ENCODE assay signal across 21 mouse cellular contexts in genomic region chr13:29616654-29617171, GRCm38 (mm10).
A peak's percentile ranks its signal among the peaks of the same experiment; 100 is the strongest.
DNase-seq lines count a peak whose midpoint lies in the region; ATAC-seq and TF ChIP-seq lines count a peak whose summit lies in the region.
"Had no signal": no experiment of that assay in that cellular context is flagged by ENCODE, and none has a peak within 500 bp of the region (broad histone marks: within the 10 kb centered on the region; RNA-seq: fewer than 3 reads in every experiment).

No protein-coding gene starts in this region.

- ATAC-seq in heart, embryonic 15.5 days (replicated peaks; ENCODE audit: insufficient number of reproducible peaks, insufficient read depth, low FRiP score, low read depth), result no peak
- ATAC-seq in liver, embryonic 11.5 days (replicated peaks; ENCODE audit: low FRiP score), result peak; percentile 92
- peak; percentile 79 for ATAC-seq in liver, embryonic 15.5 days (ENCODE audit: insufficient read depth)
- no peak for ATAC-seq in stomach, postnatal 0 days (ENCODE audit: low FRiP score, low TSS enrichment)
- ATAC-seq: activated CD4-positive, CD25-positive, alpha-beta regulatory T cell, adult 4 months; forebrain, embryonic 16.5 days; Patski had no signal

- no peaks in the 10 kb centered on the region for H3K79me2 ChIP-seq in MEL (ENCODE audit: control insufficient read depth, insufficient read depth, low read length, poor library complexity)

- no peaks in the 10 kb centered on the region for H3K36me3 ChIP-seq in heart, embryonic 15.5 days
- peaks cover 0 to 9% of the 10 kb centered on the region in 2 experiments; a peak in 2 of 4 replicates for H3K36me3 ChIP-seq in MEL (ENCODE audit: control insufficient read depth in 1 of 2, insufficient read depth in 2 of 2, low read length in 2 of 2)
- no peaks in the 10 kb centered on the region for H3K36me3 ChIP-seq in liver, embryonic 11.5 days (ENCODE audit: control insufficient read depth, insufficient read depth, low read length)
- H3K36me3 ChIP-seq in liver, embryonic 15.5 days (replicated peaks), result no peaks in the 10 kb centered on the region
- no peaks in the 10 kb centered on the region for H3K36me3 ChIP-seq in stomach, postnatal 0 days (ENCODE audit: control insufficient read depth, insufficient read depth, low read length)
- H3K36me3 ChIP-seq: embryonic facial prominence, embryonic 12.5 days; forebrain, embryonic 12.5 days had no signal

- H3K27me3 ChIP-seq in heart, embryonic 15.5 days, result no peaks in the 10 kb centered on the region
- H3K27me3 ChIP-seq in MEL (ENCODE audit: control insufficient read depth in 1 of 2, insufficient read depth in 2 of 2, low read length in 2 of 2), result no peaks in the 10 kb centered on the region
- no peaks in the 10 kb centered on the region for H3K27me3 ChIP-seq in liver, embryonic 11.5 days (replicated peaks; ENCODE audit: control insufficient read depth, insufficient read depth, low read length)
- H3K27me3 ChIP-seq in liver, embryonic 15.5 days, result no peaks in the 10 kb centered on the region
- no peaks in the 10 kb centered on the region for H3K27me3 ChIP-seq in stomach, postnatal 0 days (ENCODE audit: control insufficient read depth, insufficient read depth, low read length)
- H3K27me3 ChIP-seq: embryonic facial prominence, embryonic 12.5 days; forebrain, embryonic 12.5 days; Patski had no signal

- 0 out of 2 replicates have a peak overlapping the region, but pooled peaks have one; percentile 12 for H3K27ac ChIP-seq in heart, embryonic 15.5 days
- no peak overlapping the region for H3K27ac ChIP-seq in MEL (ENCODE audit: control insufficient read depth, low read depth, low read length)
- H3K27ac ChIP-seq in liver, embryonic 11.5 days (ENCODE audit: low read depth, low read length), result no peak overlapping the region
- H3K27ac ChIP-seq in liver, embryonic 15.5 days (replicated peaks), result no peak overlapping the region
- H3K27ac ChIP-seq in stomach, postnatal 0 days (replicated peaks), result no peak overlapping the region
- H3K27ac ChIP-seq: embryonic facial prominence, embryonic 12.5 days; forebrain, embryonic 12.5 days; hindbrain, embryonic 14.5 days had no signal

- TF ChIP-seq CTCF in MEL (IDR thresholded peaks at IDR 0.05 in 2 of 3, conservative IDR thresholded peaks at IDR 0.05 in 1 of 3; ENCODE audit: control insufficient read depth in 1 of 3, insufficient read depth in 1 of 3, low read depth in 2 of 3, low read length in 3 of 3, poor library complexity in 1 of 3, severe bottlenecking in 1 of 3), result no peak
- TF ChIP-seq CTCF in stomach, postnatal 0 days (IDR thresholded peaks at IDR 0.05; ENCODE audit: low read depth), result no peak

- no peak overlapping the region for H3K9ac ChIP-seq in heart, embryonic 15.5 days
- H3K9ac ChIP-seq in MEL (ENCODE audit: control insufficient read depth, low read depth, low read length, poor library complexity, severe bottlenecking), result no peak overlapping the region
- no peak overlapping the region for H3K9ac ChIP-seq in liver, embryonic 11.5 days (ENCODE audit: low read depth, low read length)
- no peak overlapping the region for H3K9ac ChIP-seq in liver, embryonic 15.5 days
- H3K9ac ChIP-seq in stomach, postnatal 0 days (ENCODE audit: low read length), result no peak overlapping the region
- H3K9ac ChIP-seq: embryonic facial prominence, embryonic 12.5 days; forebrain, embryonic 12.5 days; hindbrain, embryonic 14.5 days had no signal

- whole genome bisulfite sequencing in heart, embryonic 15.5 days, result 81% methylated on average over 3 of the region's 3 CpGs
- 73% methylated on average over 3 of the region's 3 CpGs for WGBS in liver, embryonic 11.5 days
- WGBS in liver, embryonic 15.5 days (ENCODE audit: insufficient replicate concordance), result 46% methylated on average over 3 of the region's 3 CpGs
- 85% methylated on average over 3 of the region's 3 CpGs for WGBS in stomach, postnatal 0 days

- no peak overlapping the region for H3K4me2 ChIP-seq in heart, embryonic 15.5 days
- H3K4me2 ChIP-seq in liver, embryonic 11.5 days, result no peak overlapping the region
- no peak overlapping the region for H3K4me2 ChIP-seq in liver, embryonic 15.5 days
- H3K4me2 ChIP-seq in stomach, postnatal 0 days (replicated peaks; ENCODE audit: low read depth), result no peak overlapping the region
- H3K4me2 ChIP-seq: embryonic facial prominence, embryonic 12.5 days; forebrain, embryonic 12.5 days; hindbrain, embryonic 14.5 days had no signal

- H3K4me3 ChIP-seq in heart, embryonic 15.5 days, result no peak overlapping the region
- no peak overlapping the region for H3K4me3 ChIP-seq in MEL (ENCODE audit: control insufficient read depth in 1 of 2, insufficient read depth in 1 of 2, low read depth in 2 of 2, low read length in 2 of 2)
- no peak overlapping the region for H3K4me3 ChIP-seq in liver, embryonic 11.5 days (ENCODE audit: low read depth, low read length)
- no peak overlapping the region for H3K4me3 ChIP-seq in liver, embryonic 15.5 days (replicated peaks)
- H3K4me3 ChIP-seq in stomach, postnatal 0 days (ENCODE audit: low read depth, low read length), result no peak overlapping the region
- H3K4me3 ChIP-seq: embryonic facial prominence, embryonic 12.5 days; forebrain, embryonic 12.5 days had no signal

- peaks cover 42% of the 10 kb centered on the region for H3K4me1 ChIP-seq in heart, embryonic 15.5 days (replicated peaks)
- peaks cover 7 to 9% of the 10 kb centered on the region in 2 experiments for H3K4me1 ChIP-seq in MEL (ENCODE audit: control insufficient read depth in 1 of 2, insufficient read depth in 2 of 2, low read length in 2 of 2)
- H3K4me1 ChIP-seq in liver, embryonic 11.5 days (replicated peaks; ENCODE audit: control insufficient read depth, insufficient read depth, low read length), result peaks cover 12% of the 10 kb centered on the region
- peaks cover 17% of the 10 kb centered on the region for H3K4me1 ChIP-seq in liver, embryonic 15.5 days (replicated peaks)
- no peaks in the 10 kb centered on the region for H3K4me1 ChIP-seq in stomach, postnatal 0 days (replicated peaks; ENCODE audit: control insufficient read depth, insufficient read depth)

- no peak for TF ChIP-seq POLR2A in MEL (IDR thresholded peaks at IDR 0.05; ENCODE audit: control insufficient read depth in 1 of 2, insufficient read depth in 1 of 2, low read depth in 1 of 2, low read length in 2 of 2, poor library complexity in 1 of 2)

- TF ChIP-seq RAD21 in MEL (IDR thresholded peaks at IDR 0.05; ENCODE audit: low read depth, low read length), result no peak

- TF ChIP-seq EP300 in MEL (IDR thresholded peaks at IDR 0.05; ENCODE audit: low read depth in 1 of 2, low read length in 2 of 2), result no peak; a peak in 1 of 4 replicates
- TF ChIP-seq EP300 in stomach, postnatal 0 days (optimal IDR thresholded peaks at IDR 0.05), result no peak

- no peak for DNase-seq in heart, adult 18-20 months
- peak; percentile 30 for DNase-seq in MEL (ENCODE audit: low read depth, low spot score)
- no peak for DNase-seq in liver, embryonic 11.5 days (ENCODE audit: low spot score)
- DNase-seq in adrenal gland, postnatal 25 days, result no peak
- DNase-seq in ovary, postnatal 14 days (ENCODE audit: low spot score), result no peak
- no peak for DNase-seq in stomach, postnatal 0 days (ENCODE audit: low spot score)
- DNase-seq: adrenal gland, postnatal 14 days; cerebellum, adult 11 months; cerebellum, adult 8-10 months; cerebellum, postnatal 14 days; embryo, embryonic 11 days; gastrocnemius, postnatal 14 days; heart, postnatal 14 days had no signal

- no peaks in the 10 kb centered on the region for H3K9me3 ChIP-seq in heart, embryonic 15.5 days (replicated peaks)
- H3K9me3 ChIP-seq in MEL (replicated peaks; ENCODE audit: insufficient read depth, low read length), result no peaks in the 10 kb centered on the region
- no peaks in the 10 kb centered on the region for H3K9me3 ChIP-seq in liver, embryonic 11.5 days (ENCODE audit: control insufficient read depth, low read length)
- H3K9me3 ChIP-seq in liver, embryonic 15.5 days (replicated peaks), result no peaks in the 10 kb centered on the region
- H3K9me3 ChIP-seq in stomach, postnatal 0 days (ENCODE audit: control insufficient read depth, low read length), result no peaks in the 10 kb centered on the region
- H3K9me3 ChIP-seq: embryonic facial prominence, embryonic 12.5 days; forebrain, embryonic 12.5 days had no signal

TF ChIP-seq in MEL, 35 proteins besides CTCF, POLR2A, EP300 and RAD21:
- TF ChIP-seq GATA1 (IDR thresholded peaks at IDR 0.05; ENCODE audit: low read depth, low read length) (peak; percentile 53; the same call in 1 of the 2 replicates), POLR2AphosphoS2 (IDR thresholded peaks at IDR 0.05; ENCODE audit: low read length) (no peak), TCF12 (IDR thresholded peaks at IDR 0.05; ENCODE audit: low read depth, low read length) (peak; percentile 53; the same call in 1 of the 2 replicates)

Comparison
In these comparisons a context has a peak if more than half of its experiments do, and no peak if none do; other contexts are left out.
1. ATAC-seq: peak in liver, embryonic 11.5 days (single experiment) and liver, embryonic 15.5 days (single experiment); none in heart, embryonic 15.5 days (single experiment) and stomach, postnatal 0 days (single experiment).